Mouse (Mus musculus) midbrain, embryonic 11.5 days (tissue): ENCODE results near the gene Fam173b. TPM values are rescaled to one million over a fixed set of nuclear protein-coding genes. Genes with fewer than 3 reads are reported as not detected.

ENCODE experiments used
- ATAC-seq: fragments of 200-750 bp; cut with Nextera tagmentation; 2 replicates; pipeline ENCODE4 v1.8.0; 2017; ENCODE audit warnings: moderate TSS enrichment, moderate library complexity; ENCODE audit not compliant: low FRiP score
- DNase-seq: peaks from one replicate; pipeline ENCODE4 v3.0.0; 2015; ENCODE audit warnings: low spot score; ENCODE audit errors: missing footprints
- H3K27ac ChIP-seq: fragments of 300-500 bp; sonication (generic); 2 replicates; pipeline ENCODE4 v1.5.1; 2014; ENCODE audit warnings: low read depth, low read length
- H3K27me3 ChIP-seq: fragments of 300-500 bp; sonication (generic); 2 replicates; pipeline ENCODE4 v1.6.1; 2014; ENCODE audit warnings: mild to moderate bottlenecking, low read length, moderate library complexity, mixed read lengths; ENCODE audit not compliant: control insufficient read depth, insufficient read depth
- H3K36me3 ChIP-seq: fragments of 300-500 bp; sonication (generic); 2 replicates; pipeline ENCODE4 v1.6.1; 2014; ENCODE audit warnings: mild to moderate bottlenecking, low read length, moderate library complexity, mixed read lengths; ENCODE audit not compliant: control insufficient read depth, insufficient read depth
- H3K4me1 ChIP-seq: fragments of 300-500 bp; sonication (generic); 2 replicates; pipeline ENCODE4 v1.6.1; 2014; ENCODE audit warnings: low read length; ENCODE audit not compliant: control insufficient read depth, insufficient read depth
- H3K4me2 ChIP-seq: fragments of 300-500 bp; sonication (generic); 2 replicates; pipeline ENCODE4 v1.6.1; 2014; ENCODE audit warnings: mild to moderate bottlenecking, moderate library complexity
- H3K4me3 ChIP-seq: fragments of 300-500 bp; sonication (generic); 2 replicates; pipeline ENCODE4 v1.5.1; 2014; ENCODE audit warnings: low read depth, low read length
- H3K9ac ChIP-seq: fragments of 300-500 bp; sonication (generic); 2 replicates; pipeline ENCODE4 v1.6.1; 2014; ENCODE audit warnings: low read length
- H3K9me3 ChIP-seq: fragments of 300-500 bp; sonication (generic); 2 replicates; pipeline ENCODE4 v1.6.1; 2016; ENCODE audit warnings: low read length; ENCODE audit not compliant: control insufficient read depth
- WGBS: fragments of 180-500 bp; shearing (Covaris S2); extraction: QIAGEN DNeasy Blood & Tissue Kit; methylation state at CpG from one replicate; pipeline ENCODE4 v1.1.7; 2014; 5-methylcytosine and 5-hydroxymethylcytosine counted together
- polyA plus RNA-seq: library from polyadenylated mRNA; unstranded; fragments of >200 nt; fragmentation: Nextera tagmentation; extraction: Ambion mirVana; gene quantifications from 2 replicates; pipeline ENCODE4 v1.2.1, GENCODE M21; 2014

The Fam173b gene
- polyA plus RNA-seq, 1 experiment from 2014 or later, result 14.0 TPM

DNA sequence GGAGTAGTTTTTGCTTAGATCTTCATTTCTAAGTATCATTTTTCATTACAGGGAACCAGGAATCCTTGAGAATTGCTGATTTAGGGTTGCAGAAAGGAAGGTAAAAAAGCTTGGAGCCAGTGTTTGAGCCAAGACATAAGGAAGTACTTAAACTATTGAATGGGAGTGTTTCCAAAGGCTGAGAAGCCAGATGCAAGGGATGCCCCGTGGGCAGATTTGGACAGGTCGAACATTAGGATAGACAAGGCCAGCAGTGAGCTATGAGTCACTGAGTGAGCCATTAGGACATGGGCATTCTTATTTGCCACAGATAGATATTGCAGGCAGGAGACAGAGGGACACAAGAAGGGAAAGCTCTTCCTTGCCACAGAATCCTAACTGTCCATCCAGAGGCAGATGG is 13.0 kb downstream of the Fam173b start:
- H3K27me3 ChIP-seq, result no peaks in the 10 kb centered on the region
- H3K4me1 ChIP-seq, result no peaks in the 10 kb centered on the region
- 94% methylated on average over 2 of the region's 2 CpGs for WGBS
- peaks cover 8% of the 10 kb centered on the region; the same call in 1 of the 2 replicates for H3K36me3 ChIP-seq
- no peak overlapping the region for H3K4me3 ChIP-seq
- no peak overlapping the region for H3K27ac ChIP-seq
- ATAC-seq, result no peak
- DNase-seq, result no peak
- H3K4me2 ChIP-seq, result no peak overlapping the region
- no peak overlapping the region for H3K9ac ChIP-seq
- no peaks in the 10 kb centered on the region for H3K9me3 ChIP-seq

DNA sequence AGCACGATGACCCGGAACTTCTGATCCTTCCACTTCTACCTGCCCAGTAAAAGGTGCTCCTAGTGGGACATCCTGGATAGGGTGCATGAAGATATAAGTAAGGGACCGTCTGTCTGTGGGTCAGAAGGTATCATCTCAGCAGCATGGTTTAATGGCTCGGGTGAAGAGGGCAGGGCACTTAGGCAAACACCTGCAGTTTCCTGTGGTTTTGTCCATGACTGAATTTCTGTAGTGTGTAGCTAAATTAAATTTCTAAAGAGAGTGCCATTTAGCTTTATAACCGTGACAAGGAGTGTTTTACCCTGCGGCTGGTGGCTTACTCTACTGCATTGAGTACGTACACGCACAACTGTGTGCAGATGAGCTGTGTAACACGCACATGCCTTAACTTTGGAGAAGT is 15.6 kb downstream of the Fam173b start:
- Histone ChIP-seq H3K4me1 (no peaks in the 10 kb centered on the region), H3K9ac (no peak overlapping the region), H3K4me2 (no peak overlapping the region), H3K36me3 (peaks cover 7% of the 10 kb centered on the region), H3K9me3 (no peaks in the 10 kb centered on the region), H3K4me3 (no peak overlapping the region), H3K27me3 (no peaks in the 10 kb centered on the region), H3K27ac (no peak overlapping the region)
- 95% methylated on average over 9 of the region's 9 CpGs for WGBS
- no peak for ATAC-seq
- no peak for DNase-seq

DNA sequence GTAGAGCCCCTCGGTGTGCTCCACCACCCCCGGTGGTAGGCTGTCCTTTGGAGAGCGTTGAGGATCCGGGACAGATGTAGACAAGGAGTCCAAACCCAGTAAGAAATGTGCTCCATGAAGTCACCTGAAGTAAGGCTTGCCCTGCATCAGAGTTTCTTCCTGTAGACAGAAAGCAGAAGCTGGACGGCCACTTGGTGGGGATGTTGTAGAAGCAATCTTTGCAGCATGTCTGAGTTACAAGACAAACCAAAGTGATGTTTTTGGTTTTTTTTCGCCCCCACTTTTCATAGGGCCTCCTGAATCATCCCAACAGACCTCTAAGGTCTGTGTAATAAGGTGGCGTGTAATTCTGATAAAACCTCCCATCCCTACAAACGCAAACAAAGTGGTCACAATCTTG is 17.9 kb downstream of the Fam173b start:
- H3K9me3 ChIP-seq, result no peaks in the 10 kb centered on the region
- H3K27me3 ChIP-seq, result no peaks in the 10 kb centered on the region
- ATAC-seq, result no peak
- no peak for DNase-seq
- no peak overlapping the region for H3K4me2 ChIP-seq
- no peak overlapping the region for H3K4me3 ChIP-seq
- peaks cover 7% of the 10 kb centered on the region for H3K36me3 ChIP-seq
- no peak overlapping the region for H3K27ac ChIP-seq
- H3K9ac ChIP-seq, result no peak overlapping the region
- WGBS, result 94% methylated on average over 8 of the region's 8 CpGs
- H3K4me1 ChIP-seq, result no peaks in the 10 kb centered on the region

DNA sequence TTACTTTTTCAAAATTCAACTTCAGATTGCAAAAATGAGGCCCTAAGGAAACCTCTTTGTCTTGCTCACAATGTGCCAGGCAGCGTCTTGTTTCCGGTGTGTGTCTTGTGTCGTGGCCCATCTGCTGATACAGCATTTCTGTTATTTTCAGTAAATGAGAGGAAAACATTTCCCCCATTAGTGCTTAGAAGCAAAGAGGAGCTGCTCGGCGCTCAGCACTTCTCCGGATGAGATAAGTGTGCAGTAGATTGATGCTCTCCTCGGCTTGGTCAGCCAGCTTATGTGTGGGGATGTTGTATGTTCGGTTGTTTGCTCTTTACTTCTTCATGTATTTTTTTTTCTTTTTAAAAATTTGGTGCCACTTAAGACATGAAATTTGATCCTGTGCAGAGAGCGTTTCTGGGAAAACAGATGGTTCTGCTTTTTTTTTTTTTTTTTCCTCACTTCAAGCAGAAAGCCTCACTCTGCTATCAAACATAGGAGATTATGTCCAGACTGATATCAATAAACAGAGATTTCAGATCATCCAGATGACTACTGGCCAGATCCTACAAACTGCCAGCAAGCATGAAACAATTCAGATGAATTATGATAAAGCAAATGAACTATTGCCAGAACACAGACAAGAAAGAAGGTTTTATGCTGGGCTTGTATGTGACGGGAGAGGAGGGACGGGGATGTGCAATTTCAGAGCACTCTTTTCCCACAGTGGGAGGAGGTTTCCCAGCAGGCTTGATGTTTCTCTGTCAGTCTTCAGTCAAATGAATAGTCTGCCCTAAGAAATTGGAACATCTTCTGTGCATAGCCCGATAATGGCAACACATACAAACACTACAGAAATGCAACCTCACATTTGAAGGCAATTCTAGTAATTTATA is 25.9 kb downstream of the Fam173b start:
- Histone ChIP-seq H3K4me3 (no peak overlapping the region), H3K4me2 (no peak overlapping the region), H3K4me1 (no peaks in the 10 kb centered on the region), H3K9me3 (no peaks in the 10 kb centered on the region), H3K9ac (no peak overlapping the region), H3K27ac (no peak overlapping the region), H3K36me3 (no peaks in the 10 kb centered on the region), H3K27me3 (no peaks in the 10 kb centered on the region)
- DNase-seq (no peak), ATAC-seq (no peak)
- 77% methylated on average over 12 of the region's 12 CpGs for WGBS

DNA sequence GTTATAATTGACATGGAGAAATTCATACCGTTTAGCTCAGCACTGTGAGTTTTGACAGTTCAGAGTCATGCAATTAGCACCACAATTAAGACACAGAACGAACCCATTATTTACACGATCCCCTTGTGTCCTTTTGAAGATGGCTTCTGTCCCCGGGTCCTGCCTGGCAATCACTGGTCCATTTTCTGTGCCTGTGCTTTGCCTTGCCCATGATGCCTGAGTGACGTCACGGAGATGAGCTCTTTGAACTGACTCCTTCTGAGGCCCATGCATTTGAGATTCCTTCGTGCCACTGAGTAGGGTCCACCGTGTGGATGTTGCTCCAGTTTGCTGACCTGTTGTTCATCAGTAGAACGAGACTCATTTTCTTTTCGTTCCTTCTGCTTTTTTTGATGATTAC is 26.5 kb downstream of the Fam173b start:
- 74% methylated on average over 10 of the region's 10 CpGs for WGBS
- Histone ChIP-seq H3K36me3 (no peaks in the 10 kb centered on the region), H3K27ac (no peak overlapping the region), H3K4me2 (no peak overlapping the region), H3K27me3 (no peaks in the 10 kb centered on the region), H3K4me3 (no peak overlapping the region), H3K9ac (no peak overlapping the region), H3K9me3 (no peaks in the 10 kb centered on the region), H3K4me1 (no peaks in the 10 kb centered on the region)
- ATAC-seq (no peak), DNase-seq (no peak)

DNA sequence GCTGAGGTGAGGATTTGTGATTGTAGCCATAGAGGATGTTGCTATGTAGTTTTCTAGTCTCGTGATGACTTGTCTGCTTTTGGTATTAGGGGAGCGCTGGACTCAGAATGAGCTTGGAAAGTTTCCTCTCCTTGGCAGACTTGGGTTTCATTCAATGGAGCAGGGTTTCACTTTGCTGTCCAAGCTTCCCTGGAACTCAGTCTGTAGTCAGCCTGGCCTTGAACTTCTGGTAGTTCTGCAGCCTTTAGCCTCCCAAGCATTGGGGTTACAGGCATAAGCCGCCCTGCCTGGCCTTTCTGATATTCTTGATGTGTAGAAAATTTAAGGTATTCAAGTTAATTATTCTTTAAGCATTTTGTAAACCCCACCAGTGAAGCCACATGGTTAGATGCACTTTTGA is 27.9 kb downstream of the Fam173b start:
- 93% methylated on average over 3 of the region's 3 CpGs for WGBS
- no peaks in the 10 kb centered on the region for H3K4me1 ChIP-seq

DNA sequence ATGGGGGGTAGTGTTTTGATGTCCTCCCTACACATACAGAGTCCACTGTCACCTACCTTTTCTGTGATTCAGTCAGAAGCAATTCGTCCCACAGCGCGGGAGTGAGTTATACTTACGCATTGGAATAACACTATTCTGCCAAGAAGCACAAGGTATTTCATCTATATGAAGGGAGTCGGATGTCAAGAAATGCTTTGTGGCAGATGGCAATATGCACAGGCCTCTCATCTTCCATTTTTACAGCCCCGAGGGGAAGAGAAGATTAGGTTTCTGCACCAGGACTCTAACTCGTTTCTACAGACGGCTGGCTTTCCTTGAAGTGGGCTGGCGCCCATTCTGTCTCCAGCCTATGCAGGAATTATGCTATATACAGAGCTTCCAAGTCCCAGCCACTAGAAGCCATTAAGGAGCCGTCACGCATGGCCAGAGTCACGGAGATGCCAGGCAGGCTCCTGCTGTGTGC is 29.8 kb downstream of the Fam173b start:
- DNase-seq (peak; percentile 33), ATAC-seq (no peak)
- no peak overlapping the region for H3K9ac ChIP-seq
- no peak overlapping the region for H3K4me2 ChIP-seq
- H3K4me1 ChIP-seq, result no peaks in the 10 kb centered on the region
- no peaks in the 10 kb centered on the region for H3K27me3 ChIP-seq
- WGBS, result 78% methylated on average over 12 of the region's 12 CpGs
- H3K9me3 ChIP-seq, result no peaks in the 10 kb centered on the region
- no peak overlapping the region for H3K4me3 ChIP-seq
- H3K27ac ChIP-seq, result no peak overlapping the region
- no peaks in the 10 kb centered on the region for H3K36me3 ChIP-seq

More for the DNA sequence above, 27.9 kb downstream of the Fam173b start:
- Histone ChIP-seq H3K4me3 (no peak overlapping the region), H3K27ac (no peak overlapping the region), H3K9ac (no peak overlapping the region), H3K27me3 (no peaks in the 10 kb centered on the region), H3K9me3 (no peaks in the 10 kb centered on the region), H3K4me2 (no peak overlapping the region), H3K36me3 (no peaks in the 10 kb centered on the region)
- no peak for ATAC-seq
- DNase-seq, result no peak

DNA sequence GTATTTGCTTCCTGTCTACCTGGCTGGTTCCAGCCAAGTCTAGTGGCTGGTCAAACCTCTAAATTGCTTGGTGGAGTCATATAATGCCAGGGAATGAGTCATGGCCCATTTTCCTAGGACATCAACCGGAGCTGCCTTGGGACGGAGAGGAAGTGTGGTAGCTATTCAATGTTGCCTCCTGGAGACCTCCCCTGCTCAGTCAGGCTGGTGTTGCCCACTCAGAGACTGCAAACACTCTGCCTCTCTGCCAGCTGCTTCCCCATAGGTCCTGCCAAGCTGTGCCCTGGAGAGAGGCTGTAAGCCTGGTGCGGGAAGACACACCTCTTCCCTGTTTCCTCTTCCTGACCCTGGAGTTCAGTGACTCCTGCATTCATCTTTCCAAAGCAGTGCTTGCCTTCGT is 30.8 kb downstream of the Fam173b start:
- H3K4me3 ChIP-seq, result no peak overlapping the region
- 95% methylated on average over 4 of the region's 4 CpGs for WGBS
- ATAC-seq (no peak), DNase-seq (no peak)
- H3K9me3 ChIP-seq, result no peaks in the 10 kb centered on the region
- H3K36me3 ChIP-seq, result no peaks in the 10 kb centered on the region
- H3K9ac ChIP-seq, result no peak overlapping the region
- no peak overlapping the region for H3K27ac ChIP-seq
- no peaks in the 10 kb centered on the region for H3K4me1 ChIP-seq
- no peak overlapping the region for H3K4me2 ChIP-seq
- no peaks in the 10 kb centered on the region for H3K27me3 ChIP-seq

DNA sequence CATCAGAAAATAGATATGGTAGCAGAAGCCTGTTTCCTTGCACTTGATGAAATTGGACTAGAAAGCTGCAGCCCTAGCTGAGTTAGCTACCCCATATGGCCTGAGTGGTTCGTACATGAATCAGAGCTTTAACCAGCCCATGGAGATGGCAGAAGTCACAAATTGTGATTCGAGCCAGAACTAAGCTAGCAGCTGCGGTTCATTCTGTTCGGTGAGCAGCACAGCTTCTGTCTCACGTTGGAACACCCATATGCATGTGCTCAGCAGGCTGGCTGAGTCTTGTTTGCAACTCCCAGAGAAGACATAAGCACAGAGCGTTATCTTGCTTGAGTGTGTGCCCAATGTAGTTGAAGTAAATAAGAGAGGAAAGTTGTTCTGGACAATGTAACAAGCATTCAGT is 32.9 kb downstream of the Fam173b start:
- no peak for ATAC-seq

More for the DNA sequence above, 32.9 kb downstream of the Fam173b start:
- H3K27ac ChIP-seq, result no peak overlapping the region
- H3K4me1 ChIP-seq, result no peaks in the 10 kb centered on the region
- H3K9ac ChIP-seq, result no peak overlapping the region
- DNase-seq, result no peak
- no peak overlapping the region for H3K4me2 ChIP-seq
- no peak overlapping the region for H3K4me3 ChIP-seq
- WGBS, result 89% methylated on average over 6 of the region's 6 CpGs
- H3K36me3 ChIP-seq, result no peaks in the 10 kb centered on the region
- no peaks in the 10 kb centered on the region for H3K9me3 ChIP-seq
- H3K27me3 ChIP-seq, result no peaks in the 10 kb centered on the region
